Mouse (Mus musculus) ovary, postnatal 14 days (tissue): ENCODE results near the gene 2810459M11Rik.
"Not testable (repeated sequence)": the region's sequence is repeated elsewhere in the genome, so short reads cannot be mapped to it uniquely, and the experiment has no call there.

ENCODE experiments used
- DNase-seq: peaks from one replicate; pipeline ENCODE4 v3.0.0; 2022; ENCODE audit warnings: low spot score

Gene 2810459M11Rik

GRCm38 (mm10) chr1:86045848-86046805, at the start of gene 2810459M11Rik:
TSS of gene 2810459M11Rik (plus strand) at chr1:86045863.
- DNase-seq: no peak

GRCm38 (mm10) chr1:85997221-85997620, 48.4 kb upstream of the 2810459M11Rik start:
- DNase-seq: no peak

GRCm38 (mm10) chr1:85998012-85998411, 47.7 kb upstream of the 2810459M11Rik start:
- no peak for DNase-seq

GRCm38 (mm10) chr1:85999853-86000570, 45.7 kb upstream of the 2810459M11Rik start:
- DNase-seq: no peak

GRCm38 (mm10) chr1:86005540-86005939, 40.1 kb upstream of the 2810459M11Rik start:
- no peak for DNase-seq

GRCm38 (mm10) chr1:86006040-86006439, 39.6 kb upstream of the 2810459M11Rik start:
- DNase-seq: no peak

GRCm38 (mm10) chr1:86007778-86008177, 37.9 kb upstream of the 2810459M11Rik start:
- peak; percentile 90 for DNase-seq

GRCm38 (mm10) chr1:86015758-86016157, 29.9 kb upstream of the 2810459M11Rik start:
- not testable (repeated sequence) for DNase-seq

GRCm38 (mm10) chr1:86016516-86016915, 29.1 kb upstream of the 2810459M11Rik start, which contains the start of gene Spata3:
TSS of gene Spata3 (plus strand) at chr1:86016816.
- DNase-seq: no peak

- peak; percentile 34 for DNase-seq
These were observed 27.2 kb upstream of the 2810459M11Rik start for GRCm38 (mm10) chr1:86018235-86019055.

- DNase-seq: no peak
These were observed 24.2 kb upstream of the 2810459M11Rik start for GRCm38 (mm10) chr1:86021365-86021989.

- no peak for DNase-seq
These were observed 13.2 kb upstream of the 2810459M11Rik start for GRCm38 (mm10) chr1:86032273-86032987.

GRCm38 (mm10) chr1:86038191-86038951, 7.3 kb upstream of the 2810459M11Rik start:
- DNase-seq: no peak

GRCm38 (mm10) chr1:86040131-86040530, 5.5 kb upstream of the 2810459M11Rik start:
- DNase-seq: no peak

GRCm38 (mm10) chr1:86040817-86041216, 4.8 kb upstream of the 2810459M11Rik start:
- no peak for DNase-seq

- DNase-seq: no peak
These were observed 607 bp upstream of the 2810459M11Rik start for GRCm38 (mm10) chr1:86045056-86045455.

GRCm38 (mm10) chr1:86046833-86047563, 1.3 kb downstream of the 2810459M11Rik start:
- no peak for DNase-seq

GRCm38 (mm10) chr1:86048231-86048630, 2.6 kb downstream of the 2810459M11Rik start:
- DNase-seq: no peak

GRCm38 (mm10) chr1:86048744-86049143, 3.1 kb downstream of the 2810459M11Rik start:
- no peak for DNase-seq
